Mouse (Mus musculus) lung, postnatal 0 days (tissue): ENCODE measurements around the gene Pdzd8.

Experiments
- CTCF ChIP-seq: IDR thresholded peaks from 2 replicates; pipeline ENCODE4 v1.5.1; 2016; ENCODE audit warnings: antibody characterized with exemption, mild to moderate bottlenecking
- EP300 ChIP-seq: IDR thresholded peaks from 2 replicates; pipeline ENCODE4 v1.6.1; 2016; ENCODE audit warnings: antibody characterized with exemption, mild to moderate bottlenecking, control low read depth

DNA sequence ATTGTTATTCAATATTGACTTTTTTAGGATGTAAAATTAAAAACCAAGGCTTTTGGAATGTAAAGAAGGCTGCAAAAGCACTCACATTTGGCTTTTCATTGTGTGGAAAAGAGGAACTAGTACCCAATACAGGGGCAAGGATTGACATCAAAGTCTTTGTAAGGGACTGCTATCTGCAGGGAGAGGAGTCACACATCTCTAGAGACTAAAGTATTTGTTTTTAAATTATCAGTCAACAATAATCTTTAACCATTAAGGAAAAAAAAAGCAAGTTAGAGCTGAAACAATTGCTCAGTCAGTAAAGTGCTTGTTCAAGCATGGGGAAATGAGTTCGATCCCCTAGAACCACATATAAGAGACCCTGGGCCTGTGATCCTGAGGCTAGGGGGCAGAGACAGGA, 8.9 kb downstream of the Pdzd8 start:
- no peak for TF ChIP-seq EP300
- TF ChIP-seq CTCF, result no peak
